Mouse (Mus musculus) neural tube, embryonic 14.5 days (tissue): ENCODE data around the gene Ccdc84. TPM values are rescaled to one million over a fixed set of nuclear protein-coding genes. Genes with fewer than 3 reads are reported as not detected.

ENCODE experiments used
- microRNA-seq: library from miRNA; unstranded; fragments of <30 nt; microRNA quantifications from one replicate; pipeline ENCODE4, GENCODE M21; 2016
- polyA plus RNA-seq: library from polyadenylated mRNA; unstranded; fragments of >200 nt; fragmentation: Nextera tagmentation; extraction: Ambion mirVana; gene quantifications from 2 replicates; pipeline ENCODE4 v1.2.1, GENCODE M21; 2014

Gene Ccdc84
- polyA plus RNA-seq, 1 experiment from 2014 or later = 31.1 TPM

Small RNA genes within 50 kb of the gene (microRNA-seq; reads per million reads assigned to microRNA genes)
- gene Mir7085 = not detected

Other genes starting within 250 kb of the Ccdc84 start
- 19.7 and 22.6 TPM in 2 replicates for gene Cbl, start 184.5 kb downstream of the Ccdc84 start, polyA plus RNA-seq
- gene Ccdc153, start 177.9 kb downstream of the Ccdc84 start, polyA plus RNA-seq = not detected in 2 replicates
- gene Pdzd3, start 167.1 kb downstream of the Ccdc84 start, polyA plus RNA-seq = 0.12 and 0.23 TPM in 2 replicates
- gene Nlrx1, start 150.0 kb downstream of the Ccdc84 start, polyA plus RNA-seq = 3.7 and 4.5 TPM in 2 replicates
- gene Abcg4, start 130.0 kb downstream of the Ccdc84 start, polyA plus RNA-seq = 21.4 and 25.0 TPM in 2 replicates
- 21.9 and 23.2 TPM in 2 replicates for gene Hinfp, start 112.9 kb downstream of the Ccdc84 start, polyA plus RNA-seq
- gene C2cd2l, start 98.3 kb downstream of the Ccdc84 start, polyA plus RNA-seq = 19.0 and 21.9 TPM in 2 replicates
- gene Dpagt1, start 92.5 kb downstream of the Ccdc84 start, polyA plus RNA-seq = 35.3 and 35.9 TPM in 2 replicates
- 92.3 and 94.3 TPM in 2 replicates for gene H2afx, start 83.9 kb downstream of the Ccdc84 start, polyA plus RNA-seq
- gene Hmbs, start 74.3 kb downstream of the Ccdc84 start, polyA plus RNA-seq = 58.3 and 58.4 TPM in 2 replicates
- 34.4 and 43.4 TPM in 2 replicates for gene Vps11, start 56.9 kb downstream of the Ccdc84 start, polyA plus RNA-seq
- 20.7 and 27.0 TPM in 2 replicates for gene Hyou1, start 39.1 kb downstream of the Ccdc84 start, polyA plus RNA-seq
- 70.9 and 78.8 TPM in 2 replicates for gene Slc37a4, start 21.7 kb downstream of the Ccdc84 start, polyA plus RNA-seq
- 1,180 and 1,219 TPM in 2 replicates for gene Rps25, start 11.4 kb downstream of the Ccdc84 start, polyA plus RNA-seq
- gene Trappc4, start 11.0 kb downstream of the Ccdc84 start, polyA plus RNA-seq = 305 and 308 TPM in 2 replicates
- gene Foxr1, start 22.6 kb upstream of the Ccdc84 start, polyA plus RNA-seq = not detected in 2 replicates
- not detected in 2 replicates for gene Upk2, start 36.4 kb upstream of the Ccdc84 start, polyA plus RNA-seq
- 11.5 and 12.3 TPM in 2 replicates for gene Bcl9l, start 64.3 kb upstream of the Ccdc84 start, polyA plus RNA-seq
- gene Cxcr5, start 143.3 kb upstream of the Ccdc84 start, polyA plus RNA-seq = not detected in 2 replicates
- gene Ddx6, start 186.3 kb upstream of the Ccdc84 start, polyA plus RNA-seq = 20.2 and 33.8 TPM in 2 replicates